Mouse (Mus musculus) intestine, embryonic 14.5 days (tissue): ENCODE data around the gene Cyld. TPM values are rescaled to one million over a fixed set of nuclear protein-coding genes. Genes with fewer than 3 reads are reported as not detected.

ENCODE experiments used
- ATAC-seq: fragments of 200-750 bp; cut with Nextera tagmentation; replicated peaks from 2 replicates; pipeline ENCODE4 v1.8.0; 2017; ENCODE audit warnings: low read depth, moderate number of reproducible peaks, moderate TSS enrichment, moderate library complexity; ENCODE audit not compliant: low FRiP score, low TSS enrichment
- DNase-seq: peaks from one replicate; pipeline ENCODE4 v3.0.0-alpha.2; 2018; ENCODE audit warnings: low spot score
- H3K27ac ChIP-seq: fragments of 300-500 bp; sonication (generic); 2 replicates; pipeline ENCODE4 v1.5.1; 2014; ENCODE audit warnings: low read depth, mild to moderate bottlenecking, control low read depth
- H3K27me3 ChIP-seq: fragments of 300-500 bp; sonication (generic); replicated peaks from 2 replicates; pipeline ENCODE4 v1.6.1; 2014; ENCODE audit warnings: low read length, control low read depth; ENCODE audit not compliant: control insufficient read depth, insufficient read depth
- H3K36me3 ChIP-seq: fragments of 300-500 bp; sonication (generic); 2 replicates; pipeline ENCODE4 v1.6.1; 2014; ENCODE audit warnings: low read length, control low read depth; ENCODE audit not compliant: control insufficient read depth, insufficient read depth
- H3K4me1 ChIP-seq: fragments of 300-500 bp; sonication (generic); replicated peaks from 2 replicates; pipeline ENCODE4 v1.6.1; 2014; ENCODE audit warnings: low read length, control low read depth, mixed read lengths; ENCODE audit not compliant: control insufficient read depth, insufficient read depth
- H3K4me2 ChIP-seq: fragments of 300-500 bp; sonication (generic); 2 replicates; pipeline ENCODE4 v1.6.1; 2014; ENCODE audit warnings: low read length
- H3K4me3 ChIP-seq: fragments of 300-500 bp; sonication (generic); 2 replicates; pipeline ENCODE4 v1.5.1; 2014; ENCODE audit warnings: low read depth, low read length, control low read depth, mixed read lengths
- H3K9ac ChIP-seq: fragments of 300-500 bp; sonication (generic); 2 replicates; pipeline ENCODE4 v1.6.1; 2014; ENCODE audit warnings: mild to moderate bottlenecking, low read length
- H3K9me3 ChIP-seq: fragments of 300-500 bp; sonication (generic); 2 replicates; pipeline ENCODE4 v1.6.1; 2016; ENCODE audit warnings: low read length, control low read depth; ENCODE audit not compliant: control insufficient read depth
- WGBS: fragments of 180-500 bp; shearing (Covaris S2); extraction: QIAGEN DNeasy Blood & Tissue Kit; methylation state at CpG from one replicate; pipeline ENCODE4 v1.1.7; 2014; 5-methylcytosine and 5-hydroxymethylcytosine counted together
- polyA plus RNA-seq: library from polyadenylated mRNA; unstranded; fragments of >200 nt; fragmentation: Nextera tagmentation; extraction: Ambion mirVana; gene quantifications from 2 replicates; pipeline ENCODE4 v1.2.1, GENCODE M21; 2014

The Cyld gene
- polyA plus RNA-seq, 1 experiment from 2014 or later = 13.7 TPM

DNA sequence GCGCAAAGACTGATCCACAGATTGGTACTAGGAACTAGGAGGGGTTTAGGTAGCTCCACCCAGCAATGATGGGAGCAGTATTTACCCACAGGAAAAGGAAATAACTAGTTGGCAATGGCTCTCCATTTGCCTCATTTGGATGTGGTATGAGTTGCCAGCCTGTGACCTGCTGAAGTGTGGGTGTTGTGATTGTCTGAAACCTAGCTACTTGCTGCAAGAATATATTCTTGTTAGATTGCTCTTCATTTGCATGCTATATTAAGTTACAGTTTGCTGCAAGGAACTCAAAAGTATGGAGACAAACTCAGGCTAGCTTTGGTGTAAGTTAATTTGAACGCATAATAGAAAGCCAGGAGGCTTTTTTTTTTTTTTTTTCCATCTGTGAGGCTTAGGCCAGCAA lies 16.3 kb upstream of the Cyld start:
- no peak overlapping the region for H3K9ac ChIP-seq
- no peaks in the 10 kb centered on the region for H3K4me1 ChIP-seq
- no peak overlapping the region for H3K4me2 ChIP-seq
- no peak overlapping the region for H3K4me3 ChIP-seq
- no peaks in the 10 kb centered on the region for H3K9me3 ChIP-seq
- whole genome bisulfite sequencing = 90% methylated on average over 2 of the region's 2 CpGs
- no peaks in the 10 kb centered on the region for H3K27me3 ChIP-seq
- no peak overlapping the region for H3K27ac ChIP-seq
- H3K36me3 ChIP-seq = no peaks in the 10 kb centered on the region
- ATAC-seq = no peak
- DNase-seq = no peak

DNA sequence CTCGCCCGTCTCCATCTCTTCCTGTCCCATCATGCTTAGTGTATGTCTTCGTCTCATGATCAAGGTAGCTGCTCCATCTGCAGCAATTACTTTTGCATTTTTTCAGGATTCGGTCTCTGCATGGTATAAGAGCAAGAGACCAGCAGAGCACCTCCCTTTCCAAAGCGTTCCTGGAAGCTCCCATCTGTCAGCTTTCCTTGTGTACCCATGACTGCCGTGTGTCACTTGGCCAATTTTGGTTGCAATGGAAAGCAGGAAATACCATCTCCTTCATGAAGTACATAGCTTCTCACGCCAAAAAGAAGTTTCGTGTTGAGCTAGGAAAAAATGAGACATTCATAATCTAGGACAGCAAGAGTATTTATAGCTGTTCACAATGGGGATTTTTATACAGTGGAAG lies 15.8 kb upstream of the Cyld start:
- H3K4me1 ChIP-seq = no peaks in the 10 kb centered on the region
- no peak overlapping the region for H3K4me3 ChIP-seq
- WGBS = 82% methylated on average over 8 of the region's 8 CpGs
- DNase-seq = no peak
- H3K4me2 ChIP-seq = no peak overlapping the region
- H3K9me3 ChIP-seq = no peaks in the 10 kb centered on the region
- no peaks in the 10 kb centered on the region for H3K27me3 ChIP-seq
- no peak for ATAC-seq
- no peaks in the 10 kb centered on the region for H3K36me3 ChIP-seq
- no peak overlapping the region for H3K9ac ChIP-seq
- H3K27ac ChIP-seq = no peak overlapping the region

DNA sequence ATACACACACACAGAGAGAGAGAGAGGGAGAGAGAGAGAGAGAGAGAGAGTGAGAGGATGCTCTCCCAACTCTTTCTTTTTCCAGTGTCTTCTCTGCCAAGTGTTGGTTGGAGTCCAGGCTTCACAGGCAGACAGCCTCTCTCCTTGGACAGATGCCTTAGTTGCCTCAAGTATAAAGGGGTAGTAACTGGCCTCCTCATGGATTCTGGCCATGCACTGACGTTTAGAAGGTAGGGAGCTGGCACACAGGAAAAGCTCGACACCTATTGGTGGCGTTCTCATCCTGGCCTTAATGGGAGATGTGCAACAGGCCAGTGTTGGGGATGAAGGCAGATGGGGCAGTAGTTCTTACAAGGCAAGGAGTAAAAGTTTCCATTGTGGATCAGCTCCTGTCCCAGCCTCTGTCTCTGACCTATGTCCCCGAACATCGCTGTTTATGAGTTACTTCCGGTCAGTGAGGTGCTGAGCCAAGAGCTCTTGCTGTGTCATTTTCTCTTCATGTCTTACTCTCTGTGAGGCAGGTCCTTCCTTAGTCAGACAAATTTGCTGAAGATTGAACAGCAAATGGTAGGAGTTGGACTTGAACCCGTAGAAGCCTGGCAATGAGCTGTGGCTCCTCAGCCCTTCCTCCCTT lies 13.1 kb upstream of the Cyld start:
- no peak overlapping the region for H3K4me2 ChIP-seq
- ATAC-seq = no peak
- H3K4me1 ChIP-seq = no peaks in the 10 kb centered on the region
- H3K27ac ChIP-seq = no peak overlapping the region
- no peaks in the 10 kb centered on the region for H3K36me3 ChIP-seq
- WGBS = 83% methylated on average over 7 of the region's 7 CpGs
- H3K9ac ChIP-seq = no peak overlapping the region
- no peaks in the 10 kb centered on the region for H3K27me3 ChIP-seq
- H3K4me3 ChIP-seq = no peak overlapping the region
- DNase-seq = no peak
- H3K9me3 ChIP-seq = no peaks in the 10 kb centered on the region

DNA sequence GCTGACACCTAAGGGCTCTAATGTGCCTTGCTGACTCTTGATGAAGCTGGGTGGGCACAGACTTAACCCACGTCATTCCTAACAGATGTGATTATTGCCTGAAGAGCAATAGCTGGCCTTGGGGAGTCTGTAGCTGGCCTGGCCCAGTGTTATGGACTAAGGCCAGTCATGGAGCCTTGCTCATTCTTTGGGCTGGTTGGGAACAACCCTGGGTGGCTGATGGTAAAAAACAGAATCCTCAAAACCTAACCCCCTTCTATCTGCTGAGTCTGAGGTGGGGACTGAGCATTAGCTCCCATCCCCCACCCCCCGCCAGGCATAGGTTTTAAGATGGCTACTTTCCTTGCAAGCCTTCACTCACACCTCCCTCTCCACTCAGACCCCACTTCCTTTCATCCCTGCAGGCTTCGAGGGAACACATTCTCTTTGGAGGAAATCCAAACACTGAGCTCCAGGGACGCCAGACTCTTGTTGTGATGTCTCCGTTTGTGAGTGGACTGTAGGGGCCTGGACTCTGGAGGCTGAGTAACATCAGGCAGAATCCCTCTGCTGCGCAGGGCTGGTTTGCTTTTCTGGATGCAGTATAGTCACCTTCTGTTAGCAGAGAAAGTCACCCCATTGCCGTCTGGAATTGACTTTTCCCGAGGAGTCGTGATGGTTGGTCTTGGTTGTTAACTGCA lies 10.5 kb upstream of the Cyld start:
- no peak overlapping the region for H3K27ac ChIP-seq
- WGBS = 54% methylated on average over 9 of the region's 9 CpGs
- no peak overlapping the region for H3K9ac ChIP-seq
- DNase-seq (no peak), ATAC-seq (no peak)
- H3K4me1 ChIP-seq = no peaks in the 10 kb centered on the region
- H3K27me3 ChIP-seq = no peaks in the 10 kb centered on the region
- no peaks in the 10 kb centered on the region for H3K36me3 ChIP-seq
- H3K4me2 ChIP-seq = no peak overlapping the region
- H3K4me3 ChIP-seq = no peak overlapping the region
- no peaks in the 10 kb centered on the region for H3K9me3 ChIP-seq

DNA sequence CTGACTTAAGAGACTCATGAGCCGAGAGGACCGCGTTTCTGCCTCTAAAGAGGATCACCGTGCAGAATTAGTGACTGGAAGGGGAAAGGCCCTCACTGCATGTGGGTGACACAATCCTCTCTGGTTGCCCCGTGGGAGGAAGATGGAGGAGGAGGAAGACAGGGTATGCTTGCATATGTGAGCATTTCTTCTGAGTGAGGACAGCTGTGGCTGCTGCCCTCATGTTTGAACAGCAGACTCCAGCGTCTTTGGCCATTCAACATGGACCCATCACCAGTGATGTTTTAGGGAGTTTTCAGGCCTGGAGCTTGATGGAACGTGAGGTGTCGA lies 10.0 kb upstream of the Cyld start:
- no peak overlapping the region for H3K4me2 ChIP-seq
- H3K27ac ChIP-seq = no peak overlapping the region
- WGBS = 79% methylated on average over 8 of the region's 8 CpGs
- H3K9ac ChIP-seq = no peak overlapping the region
- no peaks in the 10 kb centered on the region for H3K9me3 ChIP-seq
- DNase-seq (no peak), ATAC-seq (no peak)
- no peaks in the 10 kb centered on the region for H3K4me1 ChIP-seq
- no peak overlapping the region for H3K4me3 ChIP-seq
- H3K36me3 ChIP-seq = no peaks in the 10 kb centered on the region
- H3K27me3 ChIP-seq = no peaks in the 10 kb centered on the region

DNA sequence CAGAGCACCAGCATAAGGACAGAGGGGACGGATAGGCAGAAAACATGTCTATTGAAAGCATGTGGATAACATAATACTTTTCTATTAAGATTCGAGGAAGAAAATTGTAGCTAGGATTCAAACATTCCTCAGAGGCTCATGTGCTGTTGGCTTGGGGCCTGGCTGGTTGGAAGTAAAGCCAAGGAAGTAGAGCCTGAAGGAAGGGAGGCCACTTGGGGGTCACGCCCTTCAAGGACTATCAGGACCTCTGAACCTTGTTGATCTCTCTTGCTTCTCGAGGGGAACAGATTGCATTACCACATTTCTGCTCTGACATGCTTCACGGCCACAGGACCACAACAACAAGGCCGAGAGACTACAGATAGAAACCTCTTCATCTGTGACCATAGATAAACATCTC lies 7.7 kb upstream of the Cyld start:
- no peak for DNase-seq

DNA sequence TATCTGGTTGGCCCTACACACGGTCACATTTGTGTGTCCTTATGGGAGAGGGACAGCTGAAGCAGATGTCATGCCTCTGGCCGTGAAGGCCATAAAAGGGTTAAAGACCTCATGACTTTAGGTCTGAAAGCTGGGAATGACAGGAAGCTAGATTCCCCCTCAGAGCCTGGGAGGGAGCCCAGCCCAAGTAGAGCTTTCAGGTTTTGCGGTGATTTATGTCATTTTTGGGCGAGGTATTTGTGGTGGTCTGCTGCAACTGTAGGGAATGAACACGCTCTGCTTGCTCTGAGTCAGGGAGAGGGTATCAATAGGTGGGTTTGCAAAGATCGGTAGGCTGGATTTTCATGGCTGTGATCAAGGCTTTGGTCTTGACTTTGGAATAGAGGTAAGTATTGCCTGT lies 6.9 kb upstream of the Cyld start:
- no peak overlapping the region for H3K27ac ChIP-seq
- no peaks in the 10 kb centered on the region for H3K27me3 ChIP-seq
- DNase-seq = no peak
- H3K9ac ChIP-seq = no peak overlapping the region
- no peaks in the 10 kb centered on the region for H3K9me3 ChIP-seq
- H3K4me3 ChIP-seq = no peak overlapping the region
- ATAC-seq = no peak
- H3K4me2 ChIP-seq = no peak overlapping the region
- 84% methylated on average over 6 of the region's 6 CpGs for WGBS
- no peaks in the 10 kb centered on the region for H3K36me3 ChIP-seq
- no peaks in the 10 kb centered on the region for H3K4me1 ChIP-seq

More for the DNA sequence above, 7.7 kb upstream of the Cyld start:
- 79% methylated on average over 6 of the region's 6 CpGs for WGBS
- H3K4me2 ChIP-seq = no peak overlapping the region
- H3K27me3 ChIP-seq = no peaks in the 10 kb centered on the region
- no peak overlapping the region for H3K4me3 ChIP-seq
- H3K9me3 ChIP-seq = no peaks in the 10 kb centered on the region
- no peaks in the 10 kb centered on the region for H3K4me1 ChIP-seq
- no peaks in the 10 kb centered on the region for H3K36me3 ChIP-seq
- no peak overlapping the region for H3K27ac ChIP-seq
- no peak overlapping the region for H3K9ac ChIP-seq
- no peak for ATAC-seq

DNA sequence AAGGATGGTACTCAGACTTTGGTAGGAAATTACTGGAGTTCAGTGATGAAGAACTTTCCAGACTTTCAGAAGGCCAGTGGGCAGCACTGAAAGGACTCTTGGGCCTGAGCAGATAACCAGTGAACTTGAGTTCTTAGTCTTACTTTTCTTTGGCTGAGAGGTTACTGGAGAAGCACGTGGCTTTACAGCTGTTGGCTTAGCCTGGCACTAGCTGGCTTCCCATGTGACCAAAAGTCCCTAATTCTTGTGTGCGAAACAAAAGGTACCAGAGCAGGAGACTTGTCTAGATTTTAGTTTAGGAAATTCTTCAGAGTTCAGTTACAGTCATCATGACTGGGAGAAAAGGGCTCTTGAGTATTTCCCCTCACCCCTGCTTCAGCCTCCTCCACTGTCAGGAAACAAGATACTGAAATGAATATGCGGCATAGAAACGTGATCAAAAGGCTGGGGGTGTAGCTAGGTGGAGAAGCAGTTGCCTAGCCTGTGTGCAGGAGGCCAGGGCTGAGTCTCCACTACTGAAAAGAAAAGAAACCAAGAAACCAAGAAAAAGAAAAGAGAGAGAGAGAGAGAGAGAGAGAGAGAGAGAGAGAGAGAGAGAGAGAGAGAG lies 5.4 kb upstream of the Cyld start:
- DNase-seq (no peak), ATAC-seq (no peak)
- Histone ChIP-seq H3K4me3 (no peak overlapping the region), H3K27ac (no peak overlapping the region), H3K9me3 (no peaks in the 10 kb centered on the region), H3K4me2 (no peak overlapping the region), H3K9ac (no peak overlapping the region), H3K27me3 (no peaks in the 10 kb centered on the region), H3K36me3 (no peaks in the 10 kb centered on the region), H3K4me1 (peaks cover 3% of the 10 kb centered on the region; the same call in 1 of the 2 replicates)
- 45% methylated on average over 4 of the region's 4 CpGs for whole genome bisulfite sequencing

DNA sequence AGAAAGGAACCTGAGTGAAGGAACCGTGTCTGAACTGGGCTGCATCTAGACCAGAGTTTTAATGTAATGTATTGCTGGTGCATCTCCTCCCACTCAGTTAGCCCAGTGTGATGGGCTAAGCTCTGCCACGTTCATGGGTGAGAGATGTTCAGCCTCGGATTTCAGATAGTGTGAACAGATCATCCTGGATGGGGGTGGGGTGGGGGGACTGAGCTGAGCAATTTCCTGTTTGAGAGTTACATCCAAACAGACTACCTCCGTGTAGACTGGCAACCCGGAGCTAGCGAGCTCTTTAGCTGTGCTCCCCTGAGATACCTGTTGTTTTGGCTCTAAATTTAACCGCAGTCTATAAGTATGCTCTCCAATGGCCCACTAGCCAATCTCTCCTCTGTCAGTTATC lies 4.9 kb upstream of the Cyld start:
- H3K9me3 ChIP-seq = no peaks in the 10 kb centered on the region
- no peaks in the 10 kb centered on the region for H3K27me3 ChIP-seq
- no peak overlapping the region for H3K27ac ChIP-seq
- no peak overlapping the region for H3K4me3 ChIP-seq
- DNase-seq (no peak), ATAC-seq (no peak)
- no peak overlapping the region for H3K4me2 ChIP-seq
- 33% methylated on average over 7 of the region's 7 CpGs for whole genome bisulfite sequencing
- no peaks in the 10 kb centered on the region for H3K36me3 ChIP-seq
- H3K4me1 ChIP-seq = peaks cover 3% of the 10 kb centered on the region; the same call in 1 of the 2 replicates
- no peak overlapping the region for H3K9ac ChIP-seq
